Mouse (Mus musculus) neural tube, embryonic 14.5 days (tissue): ENCODE results near the gene Slc6a3. TPM values are rescaled to one million over a fixed set of nuclear protein-coding genes. Genes with fewer than 3 reads are reported as not detected.

ENCODE experiments used
- ATAC-seq: fragments of 200-750 bp; cut with Nextera tagmentation; 2 replicates; pipeline ENCODE4 v1.8.0; 2017; ENCODE audit warnings: low read depth, mild to moderate bottlenecking, moderate TSS enrichment, moderate library complexity
- H3K27ac ChIP-seq: fragments of 300-500 bp; sonication (generic); 2 replicates; pipeline ENCODE4 v1.5.1; 2014; ENCODE audit warnings: low read depth, mild to moderate bottlenecking, control low read depth, low read length, moderate library complexity, mixed read lengths
- H3K27me3 ChIP-seq: fragments of 300-500 bp; sonication (generic); 2 replicates; pipeline ENCODE4 v1.6.1; 2014; ENCODE audit warnings: low read length; ENCODE audit not compliant: control insufficient read depth, insufficient read depth
- H3K36me3 ChIP-seq: fragments of 300-500 bp; sonication (generic); 2 replicates; pipeline ENCODE4 v1.6.1; 2014; ENCODE audit warnings: low read length, mixed read lengths; ENCODE audit not compliant: control insufficient read depth, insufficient read depth
- H3K4me1 ChIP-seq: fragments of 300-500 bp; sonication (generic); 2 replicates; pipeline ENCODE4 v1.6.1; 2014; ENCODE audit warnings: low read length; ENCODE audit not compliant: control insufficient read depth, insufficient read depth
- H3K4me2 ChIP-seq: fragments of 300-500 bp; sonication (generic); 2 replicates; pipeline ENCODE4 v1.6.1; 2014; ENCODE audit warnings: mild to moderate bottlenecking, low read depth, low read length, control low read depth
- H3K4me3 ChIP-seq: fragments of 300-500 bp; sonication (generic); 2 replicates; pipeline ENCODE4 v1.5.1; 2014; ENCODE audit warnings: low read depth, low read length, control low read depth, mixed read lengths
- H3K9ac ChIP-seq: fragments of 300-500 bp; sonication (generic); replicated peaks from 2 replicates; pipeline ENCODE4 v1.6.1; 2014; ENCODE audit warnings: low read depth, mild to moderate bottlenecking, control low read depth, low read length, mixed read lengths
- H3K9me3 ChIP-seq: fragments of 300-500 bp; sonication (generic); 2 replicates; pipeline ENCODE4 v1.6.1; 2016; ENCODE audit warnings: low read length; ENCODE audit not compliant: control insufficient read depth
- WGBS: fragments of 180-500 bp; shearing (Covaris S2); extraction: QIAGEN DNeasy Blood & Tissue Kit; methylation state at CpG from one replicate; pipeline ENCODE4 v1.1.7; 2014; 5-methylcytosine and 5-hydroxymethylcytosine counted together
- polyA plus RNA-seq: library from polyadenylated mRNA; unstranded; fragments of >200 nt; fragmentation: Nextera tagmentation; extraction: Ambion mirVana; gene quantifications from 2 replicates; pipeline ENCODE4 v1.2.1, GENCODE M21; 2014

Gene Slc6a3
- polyA plus RNA-seq, 1 experiment from 2014 or later, result not detected

DNA sequence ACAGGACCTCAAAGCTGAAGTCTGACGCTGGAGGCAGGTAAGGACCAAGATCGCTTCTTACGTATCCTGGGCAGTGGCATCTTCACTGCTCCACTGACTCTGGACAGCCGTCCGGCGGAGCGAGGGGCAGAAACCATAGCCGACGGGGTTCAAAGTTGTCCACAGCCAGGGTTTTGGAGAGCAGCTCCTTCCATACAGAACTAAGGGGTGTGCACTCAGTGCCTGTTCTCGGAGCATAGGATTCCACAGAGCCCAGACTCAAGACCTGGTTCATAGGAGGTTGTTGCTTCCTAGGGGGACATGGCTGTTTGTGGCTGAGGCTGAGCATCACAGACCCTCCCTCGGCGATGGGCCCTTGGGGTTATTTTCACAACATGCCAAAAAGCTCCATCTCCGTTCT lies 277 bp downstream of the Slc6a3 start:
- H3K27me3 ChIP-seq, result peaks cover 36% of the 10 kb centered on the region
- no peak for ATAC-seq
- peak overlapping the region; percentile 32; the same call in 1 of the 2 replicates for H3K9ac ChIP-seq
- WGBS, result 21% methylated on average over 13 of the region's 13 CpGs
- peaks cover 5% of the 10 kb centered on the region; the same call in 1 of the 2 replicates for H3K4me1 ChIP-seq
- no peaks in the 10 kb centered on the region for H3K36me3 ChIP-seq
- H3K27ac ChIP-seq, result no peak overlapping the region
- peak overlapping the region; percentile 34 for H3K4me3 ChIP-seq
- no peaks in the 10 kb centered on the region for H3K9me3 ChIP-seq
- H3K4me2 ChIP-seq, result peak overlapping the region; percentile 79

GRCm38 (mm10) chr13:73564201-73564600 lies 27.7 kb downstream of the Slc6a3 start:
- Histone ChIP-seq H3K27ac (no peak overlapping the region), H3K36me3 (no peaks in the 10 kb centered on the region), H3K4me1 (no peaks in the 10 kb centered on the region), H3K4me2 (no peak overlapping the region), H3K27me3 (no peaks in the 10 kb centered on the region), H3K9ac (no peak overlapping the region), H3K4me3 (no peak overlapping the region), H3K9me3 (no peaks in the 10 kb centered on the region)
- WGBS, result 91% methylated on average over 5 of the region's 5 CpGs
- ATAC-seq, result no peak

- no peak overlapping the region for H3K9ac ChIP-seq
- no peak overlapping the region for H3K4me3 ChIP-seq
- no peaks in the 10 kb centered on the region for H3K4me1 ChIP-seq
- no peaks in the 10 kb centered on the region for H3K9me3 ChIP-seq
- H3K27me3 ChIP-seq, result no peaks in the 10 kb centered on the region
- H3K27ac ChIP-seq, result no peak overlapping the region
- H3K36me3 ChIP-seq, result no peaks in the 10 kb centered on the region
- ATAC-seq, result no peak
- H3K4me2 ChIP-seq, result no peak overlapping the region
These were observed 38.5 kb downstream of the Slc6a3 start for GRCm38 (mm10) chr13:73575051-73575450.

- Histone ChIP-seq H3K27me3 (no peaks in the 10 kb centered on the region), H3K4me3 (no peak overlapping the region), H3K9ac (no peak overlapping the region), H3K27ac (no peak overlapping the region), H3K36me3 (no peaks in the 10 kb centered on the region), H3K4me2 (no peak overlapping the region), H3K4me1 (no peaks in the 10 kb centered on the region), H3K9me3 (no peaks in the 10 kb centered on the region)
- WGBS, result 72% methylated on average over 2 of the region's 2 CpGs
- ATAC-seq, result no peak
These were observed 40.7 kb downstream of the Slc6a3 start for GRCm38 (mm10) chr13:73577277-73577676.

DNA sequence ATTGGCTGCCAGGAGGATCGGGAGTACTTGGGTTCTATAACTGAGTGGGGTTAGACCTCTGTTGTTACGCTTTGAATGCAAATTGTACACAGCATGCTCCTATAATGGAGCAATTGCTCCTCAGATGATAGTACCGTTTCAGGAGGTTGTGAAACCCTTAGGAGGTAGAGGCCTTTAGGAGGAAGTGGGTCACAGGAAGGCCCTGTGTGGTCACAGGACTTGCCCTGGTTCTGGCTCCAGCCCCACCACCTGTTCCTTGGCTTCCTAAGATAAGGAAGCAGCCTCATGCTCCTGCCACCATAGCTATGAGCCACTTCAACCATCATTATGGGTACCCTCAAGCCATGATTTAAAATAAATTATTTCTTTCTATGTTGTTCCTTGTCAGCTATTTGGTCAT lies 54.9 kb downstream of the Slc6a3 start:
- Histone ChIP-seq H3K4me1 (no peaks in the 10 kb centered on the region), H3K4me3 (no peak overlapping the region), H3K27me3 (no peaks in the 10 kb centered on the region), H3K9ac (no peak overlapping the region), H3K27ac (no peak overlapping the region), H3K9me3 (no peaks in the 10 kb centered on the region), H3K4me2 (no peak overlapping the region), H3K36me3 (no peaks in the 10 kb centered on the region)
- 74% methylated on average over 3 of the region's 3 CpGs for WGBS
- no peak for ATAC-seq

GRCm38 (mm10) chr13:73592546-73592945 lies 56.0 kb downstream of the Slc6a3 start:
- Histone ChIP-seq H3K4me3 (no peak overlapping the region), H3K9me3 (no peaks in the 10 kb centered on the region), H3K27ac (no peak overlapping the region), H3K4me2 (no peak overlapping the region), H3K36me3 (no peaks in the 10 kb centered on the region), H3K9ac (no peak overlapping the region), H3K4me1 (no peaks in the 10 kb centered on the region), H3K27me3 (no peaks in the 10 kb centered on the region)
- no peak for ATAC-seq
- 58% methylated on average over 2 of the region's 2 CpGs for WGBS

DNA sequence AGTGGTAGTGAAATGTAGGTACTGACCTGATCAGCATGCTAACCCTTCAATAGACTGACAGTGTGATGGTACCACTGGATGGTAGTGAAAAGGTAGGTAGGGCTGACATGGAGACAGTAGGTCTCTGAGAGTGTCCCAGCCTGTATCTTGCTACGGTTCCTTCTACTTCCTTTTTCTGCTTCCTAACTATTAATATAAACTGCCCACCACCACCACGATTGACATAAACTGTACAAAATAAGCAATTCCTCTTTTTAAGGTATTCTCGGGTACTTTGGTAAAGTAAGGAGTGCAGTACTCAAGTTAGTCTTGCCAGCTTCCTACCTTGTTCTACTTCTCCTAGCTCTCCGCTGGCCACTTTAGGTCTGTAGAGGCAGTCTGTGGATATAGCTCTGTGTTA lies 59.7 kb downstream of the Slc6a3 start:
- Histone ChIP-seq H3K4me2 (no peak overlapping the region), H3K9ac (no peak overlapping the region), H3K36me3 (no peaks in the 10 kb centered on the region), H3K27me3 (no peaks in the 10 kb centered on the region), H3K9me3 (no peaks in the 10 kb centered on the region), H3K27ac (no peak overlapping the region), H3K4me3 (no peak overlapping the region), H3K4me1 (no peaks in the 10 kb centered on the region)
- WGBS, result 77% methylated on average over 4 of the region's 4 CpGs
- no peak for ATAC-seq

DNA sequence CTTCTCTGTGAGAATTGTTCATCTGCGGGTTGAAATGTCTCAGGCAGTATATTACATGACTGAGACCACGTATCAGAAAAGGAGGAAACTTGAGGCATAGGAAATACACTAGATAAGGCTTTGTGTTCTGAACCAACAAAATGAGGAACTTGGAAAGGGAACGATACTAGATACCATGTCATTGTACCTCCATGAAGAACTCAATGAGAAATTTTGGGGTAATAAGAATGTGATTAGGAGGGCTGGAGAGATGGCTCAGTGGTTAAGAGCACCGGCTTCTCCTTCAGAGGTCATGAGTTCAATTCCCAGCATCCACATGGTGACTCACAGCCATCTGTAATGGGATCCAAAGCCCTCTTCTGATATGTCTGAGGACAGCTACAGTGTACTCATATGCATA lies 63.7 kb downstream of the Slc6a3 start:
- Histone ChIP-seq H3K4me1 (peaks cover 13% of the 10 kb centered on the region), H3K36me3 (no peaks in the 10 kb centered on the region), H3K4me3 (no peak overlapping the region), H3K27ac (no peak overlapping the region), H3K27me3 (no peaks in the 10 kb centered on the region), H3K9me3 (no peaks in the 10 kb centered on the region), H3K4me2 (no peak overlapping the region), H3K9ac (no peak overlapping the region)
- no peak for ATAC-seq
- WGBS, result 80% methylated on average over 4 of the region's 4 CpGs

- Histone ChIP-seq H3K4me3 (peak overlapping the region; percentile 78), H3K4me1 (peaks cover 13% of the 10 kb centered on the region), H3K4me2 (peak overlapping the region; percentile 90), H3K27ac (no peak overlapping the region), H3K9me3 (no peaks in the 10 kb centered on the region), H3K27me3 (no peaks in the 10 kb centered on the region), H3K36me3 (peaks cover 11% of the 10 kb centered on the region; the same call in 1 of the 2 replicates), H3K9ac (peak overlapping the region; percentile 91)
- 48% methylated on average over 4 of the region's 4 CpGs for WGBS
- 0 out of 2 replicates have a peak, but pooled peaks have one; percentile 3 for ATAC-seq
These were observed 66.5 kb downstream of the Slc6a3 start for GRCm38 (mm10) chr13:73603046-73603445.
